ENCODE assay signal across 10 mouse cellular contexts in genomic region chr11:74721141-74721540, GRCm38 (mm10). TPM values are rescaled to one million over a fixed set of nuclear protein-coding genes. Genes with fewer than 3 reads are reported as not detected.
DNase-seq lines count a peak whose midpoint lies in the region; ATAC-seq and TF ChIP-seq lines count a peak whose summit lies in the region.
"Had no signal": no experiment of that assay in that cellular context is flagged by ENCODE, and none has a peak within 500 bp of the region (broad histone marks: within the 10 kb centered on the region; RNA-seq: fewer than 3 reads in every experiment).

No protein-coding gene starts in this region.

- H3K36me3 ChIP-seq in lung, embryonic 14.5 days (ENCODE audit: insufficient read depth), result no peaks in the 10 kb centered on the region
- no peaks in the 10 kb centered on the region for H3K36me3 ChIP-seq in hindbrain, embryonic 13.5 days
- no peaks in the 10 kb centered on the region for H3K36me3 ChIP-seq in midbrain, embryonic 16.5 days (ENCODE audit: control insufficient read depth, insufficient read depth, low read length)
- H3K36me3 ChIP-seq: limb, embryonic 12.5 days had no signal

- no peak for TF ChIP-seq CTCF in gastrocnemius, adult 2 months (IDR thresholded peaks at IDR 0.05)
- no peak for TF ChIP-seq CTCF in lung, embryonic 14.5 days (IDR thresholded peaks at IDR 0.05; ENCODE audit: low read depth)

- DNase-seq in gastrocnemius, adult 2 months, result no peak
- DNase-seq in gastrocnemius, postnatal 14 days, result no peak
- DNase-seq in lung, embryonic 14.5 days, result no peak
- no peak for DNase-seq in lung, adult 18-20 months
- DNase-seq in ovary, postnatal 14 days (ENCODE audit: low spot score), result no peak
- DNase-seq in left cerebral cortex, postnatal 25 days (ENCODE audit: low spot score in 2 of 2), result no peak
- DNase-seq: kidney, adult 9 months had no signal

- H3K4me2 ChIP-seq in lung, embryonic 14.5 days, result peak overlapping the region; percentile 33; the same call in 1 of the 2 replicates
- H3K4me2 ChIP-seq in hindbrain, embryonic 13.5 days, result peak overlapping the region; percentile 88
- H3K4me2 ChIP-seq in midbrain, embryonic 16.5 days (ENCODE audit: low read length), result peak overlapping the region; percentile 41

- no peak overlapping the region for H3K9ac ChIP-seq in lung, embryonic 14.5 days
- no peak overlapping the region for H3K9ac ChIP-seq in hindbrain, embryonic 13.5 days
- H3K9ac ChIP-seq in midbrain, embryonic 16.5 days (ENCODE audit: low read depth, low read length), result no peak overlapping the region
- H3K9ac ChIP-seq: limb, embryonic 12.5 days had no signal

- H3K4me3 ChIP-seq in gastrocnemius, adult 2 months, result peak overlapping the region; percentile 80
- no peak overlapping the region for H3K4me3 ChIP-seq in lung, embryonic 14.5 days (ENCODE audit: low read depth, low read length)
- peak overlapping the region; percentile 26 for H3K4me3 ChIP-seq in hindbrain, embryonic 13.5 days
- H3K4me3 ChIP-seq in midbrain, embryonic 16.5 days (ENCODE audit: low read depth, low read length), result peak overlapping the region; percentile 9

- no peaks in the 10 kb centered on the region for H3K9me3 ChIP-seq in lung, embryonic 14.5 days (ENCODE audit: low read depth, low read length)
- H3K9me3 ChIP-seq in hindbrain, embryonic 13.5 days, result no peaks in the 10 kb centered on the region
- H3K9me3 ChIP-seq in midbrain, embryonic 16.5 days (replicated peaks; ENCODE audit: control insufficient read depth, low read length, poor library complexity, severe bottlenecking), result no peaks in the 10 kb centered on the region
- H3K9me3 ChIP-seq: limb, embryonic 12.5 days had no signal

- no peak overlapping the region for H3K27ac ChIP-seq in gastrocnemius, adult 2 months
- no peak overlapping the region for H3K27ac ChIP-seq in lung, embryonic 14.5 days (ENCODE audit: low read depth)
- no peak overlapping the region for H3K27ac ChIP-seq in hindbrain, embryonic 13.5 days
- H3K27ac ChIP-seq in midbrain, embryonic 16.5 days (ENCODE audit: low read length), result no peak overlapping the region
- H3K27ac ChIP-seq: limb, embryonic 12.5 days had no signal

- no peaks in the 10 kb centered on the region for H3K27me3 ChIP-seq in lung, embryonic 14.5 days (ENCODE audit: insufficient read depth, low read length)
- no peaks in the 10 kb centered on the region for H3K27me3 ChIP-seq in hindbrain, embryonic 13.5 days
- no peaks in the 10 kb centered on the region for H3K27me3 ChIP-seq in midbrain, embryonic 16.5 days (ENCODE audit: control insufficient read depth, insufficient read depth, low read depth, low read length)
- H3K27me3 ChIP-seq: limb, embryonic 12.5 days had no signal

- 57% methylated on average over 2 of the region's 2 CpGs for WGBS in lung, embryonic 14.5 days
- WGBS in hindbrain, embryonic 13.5 days, result 56% methylated on average over 2 of the region's 2 CpGs
- WGBS in midbrain, embryonic 16.5 days, result 69% methylated on average over 2 of the region's 2 CpGs

- intact Hi-C loops in gastrocnemius, adult 2 months (cut with DNase I), result loop anchor here (5.0 to 10.0 kb wide), 2 partner anchors 69 to 124 kb away; no protein-coding TSS in a partner anchor
- intact Hi-C loops in gastrocnemius, postnatal 14 days (cut with DNase I; ENCODE audit: low total_unique reads), result no loop called here
- intact Hi-C loops in left cerebral cortex, postnatal 25 days (cut with DNase I), result loop anchor here (5.0 kb wide), 3 partner anchors 51 to 111 kb away; partner anchors contain the start of genes Mettl16 and Mnt

- no peak for ATAC-seq in lung, embryonic 14.5 days (ENCODE audit: insufficient read depth)
- no peak for ATAC-seq in hindbrain, embryonic 13.5 days (ENCODE audit: low FRiP score)
- no peak for ATAC-seq in midbrain, embryonic 16.5 days

- H3K4me1 ChIP-seq in lung, embryonic 14.5 days (ENCODE audit: insufficient read depth), result 0 out of 2 replicates have a peak, but pooled peaks cover 5% of the 10 kb centered on the region
- H3K4me1 ChIP-seq in hindbrain, embryonic 13.5 days (replicated peaks), result peaks cover 37% of the 10 kb centered on the region
- H3K4me1 ChIP-seq in midbrain, embryonic 16.5 days (ENCODE audit: control insufficient read depth, insufficient read depth, low read length), result peaks cover 30% of the 10 kb centered on the region

RNA-seq across cellular contexts. Expression of gene Pafah1b1, which starts 3.3 kb away (rescaled TPM):
- total RNA-seq in gastrocnemius, adult 2 months (2021), result 100 to 1,000 TPM; 127 to 141 TPM
- 100 to 1,000 TPM in 1 of 2 experiments, 10 to 100 TPM in 1; 96.6 to 101 TPM for total RNA-seq in gastrocnemius, postnatal 14 days (2021)
- 67.2 and 73.8 TPM in 2 replicates for polyA plus RNA-seq in lung, embryonic 14.5 days (2014; fragmentation: Nextera tagmentation; extraction: Ambion mirVana)
- polyA plus RNA-seq in hindbrain, embryonic 13.5 days (2015; fragmentation: Nextera tagmentation; extraction: Ambion mirVana), result 62.2 and 75.3 TPM in 2 replicates
- 45.8 and 57.5 TPM in 2 replicates for polyA plus RNA-seq in midbrain, embryonic 16.5 days (2015; fragmentation: Nextera tagmentation; extraction: Ambion mirVana)
- total RNA-seq in left cerebral cortex, postnatal 25 days (2021), result 100 to 1,000 TPM; 403 to 445 TPM

RNA-seq across cellular contexts. Expression of gene Mettl16, which starts 49.5 kb away (rescaled TPM):
- 10 to 100 TPM; 11.5 to 13.6 TPM for total RNA-seq in gastrocnemius, adult 2 months (2021)
- 1 to 10 TPM; 8.5 to 9.2 TPM for total RNA-seq in gastrocnemius, postnatal 14 days (2021)
- 39.2 and 39.8 TPM in 2 replicates for polyA plus RNA-seq in lung, embryonic 14.5 days (2014; fragmentation: Nextera tagmentation; extraction: Ambion mirVana)
- polyA plus RNA-seq in hindbrain, embryonic 13.5 days (2015; fragmentation: Nextera tagmentation; extraction: Ambion mirVana), result 53.8 and 55.4 TPM in 2 replicates
- 53.2 and 60.0 TPM in 2 replicates for polyA plus RNA-seq in midbrain, embryonic 16.5 days (2015; fragmentation: Nextera tagmentation; extraction: Ambion mirVana)
- total RNA-seq in left cerebral cortex, postnatal 25 days (2021), result 10 to 100 TPM; 27.7 to 30.3 TPM

Comparison
In these comparisons a context has a peak if more than half of its experiments do, and no peak if none do; other contexts are left out.
1. H3K4me2 ChIP-seq: peak in every context shown above with its lines; median percentile 88 in hindbrain, embryonic 13.5 days; 41 in midbrain, embryonic 16.5 days; 33 in lung, embryonic 14.5 days.